Mouse (Mus musculus): ENCODE results near the gene Ces1d. TPM values are rescaled to one million over a fixed set of nuclear protein-coding genes. Genes with fewer than 3 reads are reported as not detected.

Gene Ces1d
- not detected in 2 replicates for total RNA-seq (2014; rRNA removed)
- 0.11 and 0.15 TPM in 2 replicates for polyA plus RNA-seq (2015; fragmentation: Nextera tagmentation; extraction: Ambion mirVana)

- Histone ChIP-seq H3K4me1 (ENCODE audit: insufficient read depth, low read length) (no peaks in the 10 kb centered on the region), H3K9me3 (ENCODE audit: low read length) (no peaks in the 10 kb centered on the region), H3K9ac (replicated peaks; ENCODE audit: low read length) (no peak within 1 kb of the TSS), H3K36me3 (ENCODE audit: insufficient read depth, low read length) (no peaks in the 10 kb centered on the region), H3K4me3 (ENCODE audit: low read length) (no peak within 1 kb of the TSS), H3K4me2 (ENCODE audit: low read depth, low read length) (no peak within 1 kb of the TSS), H3K27ac (no peak within 1 kb of the TSS), H3K27me3 (ENCODE audit: insufficient read depth, low read length) (no peaks in the 10 kb centered on the region)
- no peak for TF ChIP-seq CTCF (IDR thresholded peaks at IDR 0.05; ENCODE audit: low read depth)
- WGBS = 81% methylated on average over 8 of the region's 8 CpGs
- DNase-seq (ENCODE audit: low spot score) (no peak), ATAC-seq (no peak)
Measured at GRCm38 (mm10) chr8:93197685-93198525, at the start of gene Ces1d. Gene Ces1d, minus strand, starts transcription at chr8:93197838.

GRCm38 (mm10) chr8:93246057-93246456 lies 48.4 kb upstream of the Ces1d start:
- H3K9ac ChIP-seq (replicated peaks; ENCODE audit: low read length) = no peak overlapping the region
- DNase-seq (ENCODE audit: low spot score) (no peak), ATAC-seq (no peak)
- H3K27ac ChIP-seq = no peak overlapping the region
- H3K4me1 ChIP-seq (ENCODE audit: insufficient read depth, low read length) = no peaks in the 10 kb centered on the region
- no peaks in the 10 kb centered on the region for H3K27me3 ChIP-seq (ENCODE audit: insufficient read depth, low read length)
- H3K4me2 ChIP-seq (ENCODE audit: low read depth, low read length) = no peak overlapping the region
- TF ChIP-seq CTCF (IDR thresholded peaks at IDR 0.05; ENCODE audit: low read depth) = no peak
- H3K9me3 ChIP-seq (ENCODE audit: low read length) = no peaks in the 10 kb centered on the region
- no peaks in the 10 kb centered on the region for H3K36me3 ChIP-seq (ENCODE audit: insufficient read depth, low read length)
- H3K4me3 ChIP-seq (ENCODE audit: low read length) = no peak overlapping the region
- 90% methylated on average over 2 of the region's 2 CpGs for WGBS

GRCm38 (mm10) chr8:93239884-93240283 lies 42.2 kb upstream of the Ces1d start:
- no peak for DNase-seq (ENCODE audit: low spot score)
- TF ChIP-seq CTCF (IDR thresholded peaks at IDR 0.05; ENCODE audit: low read depth) = no peak
- Histone ChIP-seq H3K4me3 (ENCODE audit: low read length) (no peak overlapping the region), H3K9me3 (ENCODE audit: low read length) (no peaks in the 10 kb centered on the region), H3K4me2 (ENCODE audit: low read depth, low read length) (no peak overlapping the region), H3K36me3 (ENCODE audit: insufficient read depth, low read length) (no peaks in the 10 kb centered on the region), H3K27ac (no peak overlapping the region), H3K9ac (replicated peaks; ENCODE audit: low read length) (no peak overlapping the region), H3K4me1 (ENCODE audit: insufficient read depth, low read length) (no peaks in the 10 kb centered on the region), H3K27me3 (ENCODE audit: insufficient read depth, low read length) (no peaks in the 10 kb centered on the region)
- ATAC-seq = no peak

GRCm38 (mm10) chr8:93235681-93236080 lies 38.0 kb upstream of the Ces1d start:
- H3K4me2 ChIP-seq (ENCODE audit: low read depth, low read length) = no peak overlapping the region
- DNase-seq (ENCODE audit: low spot score) (no peak), ATAC-seq (no peak)
- 93% methylated on average over 1 of the region's 1 CpGs for WGBS
- no peaks in the 10 kb centered on the region for H3K27me3 ChIP-seq (ENCODE audit: insufficient read depth, low read length)
- H3K36me3 ChIP-seq (ENCODE audit: insufficient read depth, low read length) = no peaks in the 10 kb centered on the region
- H3K27ac ChIP-seq = no peak overlapping the region
- no peak for TF ChIP-seq CTCF (IDR thresholded peaks at IDR 0.05; ENCODE audit: low read depth)
- no peak overlapping the region for H3K4me3 ChIP-seq (ENCODE audit: low read length)
- no peak overlapping the region for H3K9ac ChIP-seq (replicated peaks; ENCODE audit: low read length)
- no peaks in the 10 kb centered on the region for H3K4me1 ChIP-seq (ENCODE audit: insufficient read depth, low read length)
- no peaks in the 10 kb centered on the region for H3K9me3 ChIP-seq (ENCODE audit: low read length)

GRCm38 (mm10) chr8:93234706-93235105 lies 37.1 kb upstream of the Ces1d start:
- no peaks in the 10 kb centered on the region for H3K27me3 ChIP-seq (ENCODE audit: insufficient read depth, low read length)
- no peak overlapping the region for H3K4me3 ChIP-seq (ENCODE audit: low read length)
- no peaks in the 10 kb centered on the region for H3K36me3 ChIP-seq (ENCODE audit: insufficient read depth, low read length)
- H3K9me3 ChIP-seq (ENCODE audit: low read length) = no peaks in the 10 kb centered on the region
- WGBS = 92% methylated on average over 1 of the region's 1 CpGs
- no peak for TF ChIP-seq CTCF (IDR thresholded peaks at IDR 0.05; ENCODE audit: low read depth)
- no peaks in the 10 kb centered on the region for H3K4me1 ChIP-seq (ENCODE audit: insufficient read depth, low read length)
- no peak overlapping the region for H3K9ac ChIP-seq (replicated peaks; ENCODE audit: low read length)
- DNase-seq (ENCODE audit: low spot score) = no peak
- no peak for ATAC-seq
- H3K4me2 ChIP-seq (ENCODE audit: low read depth, low read length) = no peak overlapping the region
- no peak overlapping the region for H3K27ac ChIP-seq

GRCm38 (mm10) chr8:93234068-93234467 lies 36.4 kb upstream of the Ces1d start:
- Histone ChIP-seq H3K4me3 (ENCODE audit: low read length) (no peak overlapping the region), H3K4me1 (ENCODE audit: insufficient read depth, low read length) (no peaks in the 10 kb centered on the region), H3K27ac (no peak overlapping the region), H3K36me3 (ENCODE audit: insufficient read depth, low read length) (no peaks in the 10 kb centered on the region), H3K27me3 (ENCODE audit: insufficient read depth, low read length) (no peaks in the 10 kb centered on the region), H3K9me3 (ENCODE audit: low read length) (no peaks in the 10 kb centered on the region), H3K4me2 (ENCODE audit: low read depth, low read length) (no peak overlapping the region), H3K9ac (replicated peaks; ENCODE audit: low read length) (no peak overlapping the region)
- DNase-seq (ENCODE audit: low spot score) (no peak), ATAC-seq (no peak)
- WGBS = 90% methylated on average over 6 of the region's 6 CpGs
- no peak for TF ChIP-seq CTCF (IDR thresholded peaks at IDR 0.05; ENCODE audit: low read depth)

- H3K9ac ChIP-seq (replicated peaks; ENCODE audit: low read length) = no peak within 1 kb of the TSS
- H3K4me1 ChIP-seq (ENCODE audit: insufficient read depth, low read length) = no peaks in the 10 kb centered on the region
- H3K36me3 ChIP-seq (ENCODE audit: insufficient read depth, low read length) = no peaks in the 10 kb centered on the region
- H3K27me3 ChIP-seq (ENCODE audit: insufficient read depth, low read length) = no peaks in the 10 kb centered on the region
- no peak within 1 kb of the TSS for H3K4me2 ChIP-seq (ENCODE audit: low read depth, low read length)
- no peaks in the 10 kb centered on the region for H3K9me3 ChIP-seq (ENCODE audit: low read length)
- H3K4me3 ChIP-seq (ENCODE audit: low read length) = no peak within 1 kb of the TSS
- no peak within 1 kb of the TSS for H3K27ac ChIP-seq
- no peak for TF ChIP-seq CTCF (IDR thresholded peaks at IDR 0.05; ENCODE audit: low read depth)
- no peak for ATAC-seq
- DNase-seq (ENCODE audit: low spot score) = no peak
Measured at GRCm38 (mm10) chr8:93229446-93229845, 31.8 kb upstream of the Ces1d start, which contains the start of gene Ces1e. Gene Ces1e, minus strand, starts transcription at chr8:93229619.

All from hindbrain, postnatal 0 days (tissue).